Mouse (Mus musculus): ENCODE results near the gene Limd1. TPM values are rescaled to one million over a fixed set of nuclear protein-coding genes. Genes with fewer than 3 reads are reported as not detected.
"Not testable (repeated sequence)": the region's sequence is repeated elsewhere in the genome, so short reads cannot be mapped to it uniquely, and the experiment has no call there.

Gene Limd1
- polyA plus RNA-seq (2015; fragmentation: Nextera tagmentation; extraction: Ambion mirVana) = 49.3 and 50.5 TPM in 2 replicates

GRCm38 (mm10) chr9:123478586-123479195 is at the start of gene Limd1:
Limd1 (plus strand) TSS chr9:123478706.
- ATAC-seq (replicated peaks; ENCODE audit: low FRiP score) = peak; percentile 87
- H3K27ac ChIP-seq = peak within 1 kb of the TSS; percentile 89
- H3K9me3 ChIP-seq (replicated peaks) = no peaks in the 10 kb centered on the region
- H3K4me3 ChIP-seq (replicated peaks) = peak within 1 kb of the TSS; percentile 71
- WGBS = under 1% methylated on average over 38 of the region's 57 CpGs
- H3K36me3 ChIP-seq = peaks cover 19% of the 10 kb centered on the region
- H3K4me2 ChIP-seq = peak within 1 kb of the TSS; percentile 90
- H3K27me3 ChIP-seq = no peaks in the 10 kb centered on the region
- peak within 1 kb of the TSS; percentile 69 for H3K9ac ChIP-seq
- peaks cover 57% of the 10 kb centered on the region for H3K4me1 ChIP-seq

DNA sequence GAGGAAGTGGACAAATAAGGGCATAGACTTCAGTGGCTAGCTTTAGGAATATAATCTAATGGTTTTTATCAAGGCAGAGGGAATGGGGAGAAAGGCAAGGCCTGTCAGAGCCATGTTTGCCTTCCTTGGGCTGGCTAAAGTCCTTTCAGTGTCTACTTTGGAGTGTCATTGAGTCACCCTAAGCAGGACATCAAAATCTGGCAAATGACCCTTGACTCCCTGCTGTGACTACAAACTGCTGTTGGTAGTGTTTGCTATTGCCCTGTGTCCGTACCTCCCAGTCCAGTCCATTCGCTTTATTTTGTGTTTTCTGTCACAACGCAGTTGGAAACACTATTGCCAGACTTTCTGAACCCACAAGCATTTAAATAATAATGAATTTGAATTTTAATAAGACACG is 48.6 kb upstream of the Limd1 start:
- H3K4me1 ChIP-seq = no peaks in the 10 kb centered on the region
- H3K9me3 ChIP-seq (replicated peaks) = no peaks in the 10 kb centered on the region
- H3K9ac ChIP-seq = no peak overlapping the region
- no peak for ATAC-seq (replicated peaks; ENCODE audit: low FRiP score)
- 86% methylated on average over 4 of the region's 4 CpGs for WGBS
- H3K4me3 ChIP-seq (replicated peaks) = no peak overlapping the region
- H3K27me3 ChIP-seq = no peaks in the 10 kb centered on the region
- no peak overlapping the region for H3K27ac ChIP-seq
- H3K4me2 ChIP-seq = no peak overlapping the region
- H3K36me3 ChIP-seq = peaks cover 28% of the 10 kb centered on the region

DNA sequence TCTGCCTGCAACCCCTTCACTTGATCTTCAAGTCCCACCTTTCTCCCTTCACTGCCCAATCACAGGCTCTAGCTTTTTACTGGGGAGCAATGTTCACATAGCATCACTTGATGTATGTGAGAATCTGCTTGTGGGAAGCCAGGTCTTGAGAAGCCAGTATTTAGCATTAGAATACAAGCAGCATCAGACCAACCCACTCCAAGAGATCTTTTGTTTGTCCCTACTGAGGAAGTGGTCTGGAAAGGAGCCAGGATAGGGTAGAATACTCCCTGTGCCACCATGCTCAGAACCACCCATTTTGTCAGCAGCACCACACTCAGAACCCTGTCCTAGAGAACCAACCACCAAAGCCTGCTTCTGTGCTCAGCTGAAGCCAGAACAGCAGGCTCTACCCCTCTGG is 47.5 kb upstream of the Limd1 start:
- no peak overlapping the region for H3K27ac ChIP-seq
- H3K4me1 ChIP-seq = no peaks in the 10 kb centered on the region
- H3K9ac ChIP-seq = no peak overlapping the region
- no peaks in the 10 kb centered on the region for H3K9me3 ChIP-seq (replicated peaks)
- H3K4me3 ChIP-seq (replicated peaks) = no peak overlapping the region
- H3K27me3 ChIP-seq = no peaks in the 10 kb centered on the region
- peaks cover 34% of the 10 kb centered on the region for H3K36me3 ChIP-seq
- H3K4me2 ChIP-seq = no peak overlapping the region
- ATAC-seq (replicated peaks; ENCODE audit: low FRiP score) = no peak

DNA sequence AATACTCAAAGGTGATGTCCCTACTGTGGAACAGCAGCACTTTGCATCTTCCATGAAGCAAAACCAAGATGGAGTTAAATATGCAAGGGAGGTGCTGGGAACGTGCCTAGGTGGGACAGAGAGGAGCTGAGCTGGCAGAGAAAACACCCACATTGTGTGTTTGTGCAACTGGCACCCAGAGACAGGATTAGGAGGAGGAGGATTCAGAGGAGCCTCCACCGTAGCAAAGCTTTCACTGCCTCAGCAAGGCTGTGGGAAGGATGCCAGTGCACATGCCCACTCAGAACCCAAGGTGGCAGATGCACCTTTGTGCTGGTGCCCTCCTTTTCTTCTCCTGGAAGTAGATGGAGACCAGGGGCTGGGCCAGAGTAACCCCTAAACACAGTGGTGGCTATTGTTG is 40.3 kb upstream of the Limd1 start:
- Histone ChIP-seq H3K4me1 (no peaks in the 10 kb centered on the region), H3K4me2 (no peak overlapping the region), H3K9ac (no peak overlapping the region), H3K27ac (no peak overlapping the region), H3K4me3 (replicated peaks) (no peak overlapping the region), H3K27me3 (no peaks in the 10 kb centered on the region), H3K9me3 (replicated peaks) (no peaks in the 10 kb centered on the region), H3K36me3 (peaks cover 57% of the 10 kb centered on the region)
- WGBS = 81% methylated on average over 2 of the region's 2 CpGs
- ATAC-seq (replicated peaks; ENCODE audit: low FRiP score) = no peak

DNA sequence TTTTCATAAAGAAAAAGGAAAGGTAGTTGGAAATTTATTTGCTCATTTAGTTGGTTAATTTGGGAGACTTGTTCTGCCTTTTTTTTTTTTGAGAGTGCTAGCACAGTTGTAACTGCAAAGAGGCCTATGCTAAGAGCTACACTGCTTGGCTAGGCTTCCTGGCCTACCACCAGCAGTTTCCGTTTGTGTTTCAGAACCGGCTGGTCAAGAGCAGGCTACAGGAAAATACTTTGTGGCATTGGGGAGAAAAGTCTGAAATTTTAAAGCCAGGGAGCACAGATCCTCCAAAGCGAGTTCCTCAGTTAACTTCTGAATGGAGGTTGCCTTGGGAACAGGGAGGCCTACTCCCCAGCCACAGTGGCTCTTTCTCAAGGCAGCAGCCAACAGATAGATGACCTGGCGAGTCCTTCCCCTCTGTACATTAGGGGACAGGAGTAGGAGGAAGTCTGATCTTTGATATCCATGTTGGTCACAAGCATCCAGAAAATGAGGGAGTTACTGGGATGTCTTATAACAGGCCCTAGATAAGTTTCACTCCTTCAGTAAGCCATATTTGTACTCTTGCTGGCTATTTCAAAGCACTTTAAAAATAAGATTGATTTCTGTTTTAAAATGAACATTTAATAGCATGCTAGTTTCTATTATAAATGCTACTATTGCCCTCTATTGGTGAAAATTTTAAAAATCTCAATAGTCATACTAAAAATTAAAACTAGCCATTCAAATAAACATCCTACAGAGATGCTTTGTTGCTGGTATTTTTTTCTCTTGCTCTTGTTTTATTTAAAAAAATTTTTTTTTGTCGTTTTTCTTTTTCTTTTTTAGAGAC is 38.1 kb upstream of the Limd1 start:
- H3K9ac ChIP-seq = no peak overlapping the region
- H3K4me3 ChIP-seq (replicated peaks) = no peak overlapping the region
- H3K27me3 ChIP-seq = no peaks in the 10 kb centered on the region
- no peak overlapping the region for H3K27ac ChIP-seq
- no peak for ATAC-seq (replicated peaks; ENCODE audit: low FRiP score)
- H3K9me3 ChIP-seq (replicated peaks) = no peaks in the 10 kb centered on the region
- no peaks in the 10 kb centered on the region for H3K4me1 ChIP-seq
- 65% methylated on average over 5 of the region's 5 CpGs for WGBS
- no peak overlapping the region for H3K4me2 ChIP-seq
- H3K36me3 ChIP-seq = peaks cover 53% of the 10 kb centered on the region

DNA sequence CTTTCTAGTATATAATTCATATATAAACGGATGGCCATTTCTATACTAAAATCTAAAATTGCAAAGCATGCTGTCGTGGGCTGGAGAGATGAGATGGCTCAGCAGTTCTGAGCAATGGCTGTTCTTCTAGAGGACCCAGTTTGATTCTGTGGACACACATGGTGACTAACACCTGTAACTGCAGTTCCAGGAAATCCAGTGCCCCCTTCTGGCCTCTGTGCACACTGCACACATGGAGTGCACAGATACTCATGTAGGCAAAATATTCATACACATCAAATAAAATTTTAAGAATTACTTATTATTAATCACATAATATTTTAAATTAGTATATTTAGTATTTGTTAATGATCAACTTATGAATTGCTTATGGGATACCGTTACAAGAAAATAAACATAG is 31.4 kb upstream of the Limd1 start:
- H3K9ac ChIP-seq; H3K27me3 ChIP-seq; H3K4me1 ChIP-seq; ATAC-seq (replicated peaks; ENCODE audit: low FRiP score); H3K27ac ChIP-seq; H3K4me3 ChIP-seq (replicated peaks); H3K4me2 ChIP-seq; H3K9me3 ChIP-seq (replicated peaks): not testable (repeated sequence)
- peaks cover 18% of the 10 kb centered on the region; the same call in 1 of the 2 replicates for H3K36me3 ChIP-seq
- 94% methylated on average over 3 of the region's 3 CpGs for WGBS

DNA sequence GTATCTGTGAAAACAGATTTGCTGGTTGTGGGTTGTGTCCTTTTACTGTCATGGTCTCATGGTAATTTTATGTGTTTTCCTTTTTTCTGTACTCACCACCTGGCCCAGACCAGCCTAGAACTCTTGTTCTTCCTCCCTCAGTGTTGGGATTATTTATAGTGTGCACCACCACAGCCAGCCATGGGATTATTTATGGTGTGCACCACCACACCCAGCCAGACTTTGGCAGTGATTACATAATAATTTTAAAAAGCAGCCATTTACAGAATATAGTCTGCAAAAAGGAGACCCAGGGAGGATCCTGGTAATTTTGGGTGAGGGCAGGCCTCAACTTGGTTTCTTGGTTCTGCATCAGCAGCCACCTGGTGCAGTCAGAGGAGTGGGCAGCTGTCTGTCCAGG is 29.9 kb upstream of the Limd1 start:
- no peak overlapping the region for H3K4me2 ChIP-seq
- no peak for ATAC-seq (replicated peaks; ENCODE audit: low FRiP score)
- H3K9ac ChIP-seq = no peak overlapping the region
- no peaks in the 10 kb centered on the region for H3K9me3 ChIP-seq (replicated peaks)
- no peak overlapping the region for H3K4me3 ChIP-seq (replicated peaks)
- H3K36me3 ChIP-seq = peaks cover 7% of the 10 kb centered on the region; the same call in 1 of the 2 replicates
- no peaks in the 10 kb centered on the region for H3K4me1 ChIP-seq
- H3K27ac ChIP-seq = no peak overlapping the region
- H3K27me3 ChIP-seq = no peaks in the 10 kb centered on the region

DNA sequence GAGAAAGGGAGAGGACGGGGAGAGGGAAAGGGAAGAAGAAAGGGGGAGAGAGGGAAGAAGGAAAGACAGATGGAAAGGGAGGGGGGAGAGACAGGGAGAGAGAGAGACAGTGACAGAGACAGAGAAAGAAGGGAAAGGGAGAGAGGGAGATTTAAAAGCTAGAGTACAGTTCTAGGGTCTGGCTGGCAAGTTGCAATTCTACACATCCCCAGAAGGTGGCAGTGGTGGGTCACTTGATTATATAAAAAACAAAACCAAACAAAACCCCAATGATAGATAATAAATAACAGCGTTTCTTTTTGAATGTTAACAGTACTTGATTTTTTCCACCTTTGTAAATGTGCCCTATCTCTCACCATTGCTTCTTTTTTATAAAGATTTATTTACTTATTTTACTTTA is 28.3 kb upstream of the Limd1 start:
- Histone ChIP-seq H3K27me3 (no peaks in the 10 kb centered on the region), H3K27ac (no peak overlapping the region), H3K4me2 (no peak overlapping the region), H3K36me3 (peaks cover 17% of the 10 kb centered on the region), H3K9ac (no peak overlapping the region), H3K4me3 (replicated peaks) (no peak overlapping the region), H3K9me3 (replicated peaks) (no peaks in the 10 kb centered on the region), H3K4me1 (no peaks in the 10 kb centered on the region)
- 38% methylated on average over 2 of the region's 2 CpGs for WGBS
- ATAC-seq (replicated peaks; ENCODE audit: low FRiP score) = no peak

DNA sequence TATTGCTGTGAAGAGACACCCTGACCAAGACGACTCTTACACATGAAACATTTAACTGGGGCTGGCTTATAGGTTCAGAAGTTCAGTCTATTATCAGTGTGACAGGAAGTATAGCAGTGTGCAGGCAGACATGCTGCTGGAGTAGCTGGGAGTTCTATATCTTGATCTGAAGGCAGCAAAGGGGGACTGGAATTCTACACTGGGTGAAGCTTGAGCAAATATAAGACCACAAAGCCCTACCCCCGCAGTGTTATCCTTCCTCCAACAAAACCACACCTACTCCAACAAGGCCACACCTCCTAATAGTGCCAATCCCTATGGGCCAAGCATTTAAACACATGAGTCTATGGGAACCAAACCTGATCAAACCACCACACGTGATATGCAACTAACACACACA is 26.7 kb upstream of the Limd1 start:
- H3K4me2 ChIP-seq = no peak overlapping the region
- H3K27me3 ChIP-seq = no peaks in the 10 kb centered on the region
- H3K4me1 ChIP-seq = peaks cover 2% of the 10 kb centered on the region; the same call in 1 of the 2 replicates
- WGBS = 64% methylated on average over 3 of the region's 3 CpGs
- H3K4me3 ChIP-seq (replicated peaks) = no peak overlapping the region
- no peak for ATAC-seq (replicated peaks; ENCODE audit: low FRiP score)
- H3K9ac ChIP-seq = no peak overlapping the region
- no peaks in the 10 kb centered on the region for H3K9me3 ChIP-seq (replicated peaks)
- no peak overlapping the region for H3K27ac ChIP-seq
- peaks cover 20% of the 10 kb centered on the region for H3K36me3 ChIP-seq

- peak overlapping the region; percentile 57 for H3K27ac ChIP-seq
- WGBS = 53% methylated on average over 9 of the region's 9 CpGs
- no peak overlapping the region for H3K9ac ChIP-seq
Observed at GRCm38 (mm10) chr9:123456634-123457602, 21.6 kb upstream of the Limd1 start.

DNA sequence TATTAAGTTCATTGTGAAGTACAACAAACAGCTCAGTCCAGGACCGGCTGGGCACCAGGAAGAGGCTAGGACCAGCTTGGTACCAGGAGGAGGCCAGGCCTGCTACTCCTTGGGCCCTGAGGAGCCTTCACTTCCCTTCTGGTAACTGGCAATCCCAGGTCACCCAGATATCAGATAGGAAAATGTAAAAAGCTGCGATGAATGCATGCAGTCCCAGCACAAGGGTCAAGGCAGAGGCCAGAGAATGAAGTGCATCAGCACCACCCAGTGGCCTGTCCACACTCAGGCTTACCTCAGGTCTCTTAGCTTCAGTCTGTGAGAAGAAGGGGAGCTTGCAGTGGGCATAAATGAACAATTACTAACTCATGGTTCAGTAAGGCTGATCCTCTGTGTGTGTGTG is 20.9 kb upstream of the Limd1 start:
- Histone ChIP-seq H3K4me1 (peaks cover 8% of the 10 kb centered on the region; the same call in 1 of the 2 replicates), H3K9ac (no peak overlapping the region), H3K27me3 (no peaks in the 10 kb centered on the region), H3K4me2 (no peak overlapping the region), H3K27ac (peak overlapping the region; percentile 57; the same call in 1 of the 2 replicates), H3K4me3 (replicated peaks) (no peak overlapping the region), H3K36me3 (peaks cover 36% of the 10 kb centered on the region), H3K9me3 (replicated peaks) (peaks cover 3% of the 10 kb centered on the region)
- ATAC-seq (replicated peaks; ENCODE audit: low FRiP score) = no peak
- WGBS = 50% methylated on average over 2 of the region's 2 CpGs

More at GRCm38 (mm10) chr9:123456634-123457602, 21.6 kb upstream of the Limd1 start:
- Histone ChIP-seq H3K4me3 (replicated peaks) (no peak overlapping the region), H3K9me3 (replicated peaks) (peaks cover 3% of the 10 kb centered on the region), H3K27me3 (no peaks in the 10 kb centered on the region), H3K36me3 (peaks cover 37% of the 10 kb centered on the region), H3K4me2 (no peak overlapping the region), H3K4me1 (peaks cover 8% of the 10 kb centered on the region; the same call in 1 of the 2 replicates)
- no peak for ATAC-seq (replicated peaks; ENCODE audit: low FRiP score)

Measured in kidney, embryonic 15.5 days (tissue).